Mouse (Mus musculus) cerebellum, adult 9-11 months (tissue): ENCODE results near the gene Uvssa.

Source experiments
- DNase-seq: peaks from one replicate; pipeline ENCODE4 v3.0.0; 2022

The Uvssa gene

DNA sequence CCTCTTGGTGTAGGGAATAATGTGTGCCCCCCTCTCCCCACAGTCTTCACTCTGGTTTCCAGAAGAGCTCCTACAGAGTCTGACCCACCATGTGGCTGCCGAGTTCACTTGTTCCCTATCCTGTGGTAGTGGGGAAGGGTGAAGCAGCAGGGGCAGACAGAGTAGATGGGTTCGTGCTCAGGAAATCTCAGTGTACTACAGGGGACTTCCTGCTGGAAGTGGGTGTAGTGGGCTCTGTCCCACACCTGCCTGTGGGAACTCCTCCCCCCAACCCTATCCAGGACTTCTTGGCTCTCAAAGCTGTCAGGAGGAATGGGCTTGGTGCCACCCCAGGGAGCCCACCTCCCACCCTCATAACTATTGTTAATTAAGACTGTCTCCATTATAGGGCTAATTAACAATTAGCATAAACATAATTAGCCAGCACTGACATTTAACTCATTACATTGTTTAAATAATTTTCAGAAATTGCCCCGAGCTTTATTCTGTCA lies 79.8 kb downstream of the Uvssa start:
- DNase-seq, result no peak

DNA sequence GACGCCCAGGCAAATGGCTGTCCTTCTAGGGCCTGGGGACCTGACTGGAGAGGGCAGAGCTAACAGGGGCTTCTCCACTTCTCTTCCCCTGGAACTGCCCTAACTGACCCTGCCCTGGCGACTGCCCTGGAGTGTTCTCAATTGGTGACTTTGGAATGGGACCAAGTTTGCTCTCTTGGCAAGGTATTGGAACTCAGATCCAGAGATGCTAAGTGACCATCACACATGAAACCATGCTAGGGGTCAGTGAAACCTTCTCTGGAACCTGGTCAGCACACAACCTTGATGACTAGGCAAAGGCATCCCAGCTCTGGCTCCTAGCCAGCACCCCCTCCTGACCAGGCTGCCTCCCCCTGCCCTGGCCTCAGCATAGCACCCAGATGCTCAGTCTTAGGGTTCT lies 80.8 kb downstream of the Uvssa start:
- no peak for DNase-seq

DNA sequence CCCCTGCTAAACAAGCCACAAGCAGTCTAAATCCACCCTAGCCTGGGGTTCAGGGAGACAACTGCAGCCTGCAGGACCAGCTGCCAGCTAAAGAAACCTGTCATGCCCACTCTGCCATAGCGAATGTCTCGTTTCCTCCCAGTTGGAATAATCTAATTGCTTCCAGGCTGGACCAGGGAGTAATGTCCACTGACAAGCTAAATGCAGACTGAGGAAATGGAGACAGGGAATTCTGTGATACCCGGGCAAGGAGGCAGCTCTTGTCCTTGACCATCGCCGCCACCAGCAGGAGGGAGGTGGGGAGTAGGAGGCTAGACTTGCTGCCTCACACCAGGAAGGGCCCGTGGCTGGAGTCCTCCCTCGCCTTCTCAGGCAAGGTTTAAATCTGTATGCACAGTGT lies 86.0 kb downstream of the Uvssa start:
- DNase-seq, result no peak

DNA sequence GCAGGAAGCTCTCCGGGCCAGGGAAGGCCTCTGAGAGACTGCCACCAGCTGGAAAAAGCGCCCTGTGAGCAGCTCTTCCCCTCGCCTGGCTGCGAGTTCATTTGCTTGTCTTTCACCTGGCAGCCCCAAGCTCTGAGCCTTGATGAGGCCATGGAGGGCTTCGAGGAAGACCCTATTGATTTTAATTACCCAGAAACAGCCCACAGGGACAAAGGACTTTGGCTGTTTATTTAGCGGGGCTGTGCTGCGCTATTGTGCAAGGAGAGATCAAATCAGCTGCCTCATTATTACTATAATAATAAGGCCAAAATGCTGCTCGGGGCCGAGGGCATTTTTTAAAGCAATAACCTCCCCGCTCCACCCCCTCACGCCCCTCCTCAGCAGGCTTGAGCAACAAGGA lies 87.1 kb downstream of the Uvssa start:
- no peak for DNase-seq
